Mouse (Mus musculus): ENCODE measurements around the gene Mtss1l. TPM values are rescaled to one million over a fixed set of nuclear protein-coding genes. Genes with fewer than 3 reads are reported as not detected.
A peak's percentile ranks its signal among the peaks of the same experiment; 100 is the strongest.

Mtss1l gene
- total RNA-seq, 2 experiments from 2014 or later: 0.04 to 0.85 TPM

GRCm38 (mm10) chr8:110705391-110706287 lies 15.6 kb upstream of the Mtss1l start:
- no peak for ATAC-seq (ENCODE audit: poor library complexity, severe bottlenecking)

GRCm38 (mm10) chr8:110706288-110706870 lies 14.9 kb upstream of the Mtss1l start:
- no peak for ATAC-seq (ENCODE audit: poor library complexity, severe bottlenecking)

GRCm38 (mm10) chr8:110708429-110708828 lies 12.8 kb upstream of the Mtss1l start:
- ATAC-seq (ENCODE audit: poor library complexity, severe bottlenecking): no peak

DNA sequence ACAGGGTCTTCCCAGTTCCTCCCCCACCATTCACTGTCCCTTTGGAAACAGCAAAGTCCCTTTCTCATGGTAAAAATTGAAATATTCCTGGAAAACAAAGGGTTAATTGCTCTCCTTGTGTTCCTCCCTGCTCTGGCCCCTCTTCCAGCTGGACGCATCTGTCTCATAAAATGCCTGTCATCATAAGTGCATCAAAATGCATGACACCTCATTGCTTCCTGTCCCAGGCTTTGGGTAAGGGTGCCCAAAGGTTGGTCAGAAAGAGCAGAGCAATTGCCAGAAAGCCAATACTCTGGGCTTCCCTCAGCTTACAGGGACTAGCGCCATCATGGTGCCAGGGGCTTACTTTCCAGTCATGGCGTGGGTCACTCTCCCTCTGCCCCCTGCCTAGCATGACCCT lies 10.7 kb upstream of the Mtss1l start:
- no peak for ATAC-seq (ENCODE audit: poor library complexity, severe bottlenecking)

- ATAC-seq (ENCODE audit: poor library complexity, severe bottlenecking): no peak
Observed at GRCm38 (mm10) chr8:110711271-110711934, 9.9 kb upstream of the Mtss1l start.

DNA sequence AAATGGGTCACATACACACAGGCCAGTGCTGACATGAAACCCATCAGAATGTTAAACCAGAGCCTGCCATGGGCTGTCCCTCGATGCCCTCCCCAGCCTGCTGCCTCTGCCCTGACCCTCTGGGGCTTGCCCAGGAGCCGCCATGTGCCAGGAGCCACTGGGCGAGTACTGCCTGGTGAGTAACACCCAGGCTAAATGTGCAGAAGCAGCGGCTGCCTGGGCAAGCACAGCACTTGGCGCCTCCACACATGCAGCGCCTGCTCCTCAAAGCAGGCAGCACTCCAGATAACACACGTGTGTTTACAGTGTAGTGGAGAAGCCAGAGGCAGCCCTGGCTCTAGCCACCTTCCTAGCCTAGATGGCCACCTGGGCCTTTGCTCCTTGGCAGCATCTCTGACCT lies 8.2 kb upstream of the Mtss1l start:
- no peak for ATAC-seq (ENCODE audit: poor library complexity, severe bottlenecking)

DNA sequence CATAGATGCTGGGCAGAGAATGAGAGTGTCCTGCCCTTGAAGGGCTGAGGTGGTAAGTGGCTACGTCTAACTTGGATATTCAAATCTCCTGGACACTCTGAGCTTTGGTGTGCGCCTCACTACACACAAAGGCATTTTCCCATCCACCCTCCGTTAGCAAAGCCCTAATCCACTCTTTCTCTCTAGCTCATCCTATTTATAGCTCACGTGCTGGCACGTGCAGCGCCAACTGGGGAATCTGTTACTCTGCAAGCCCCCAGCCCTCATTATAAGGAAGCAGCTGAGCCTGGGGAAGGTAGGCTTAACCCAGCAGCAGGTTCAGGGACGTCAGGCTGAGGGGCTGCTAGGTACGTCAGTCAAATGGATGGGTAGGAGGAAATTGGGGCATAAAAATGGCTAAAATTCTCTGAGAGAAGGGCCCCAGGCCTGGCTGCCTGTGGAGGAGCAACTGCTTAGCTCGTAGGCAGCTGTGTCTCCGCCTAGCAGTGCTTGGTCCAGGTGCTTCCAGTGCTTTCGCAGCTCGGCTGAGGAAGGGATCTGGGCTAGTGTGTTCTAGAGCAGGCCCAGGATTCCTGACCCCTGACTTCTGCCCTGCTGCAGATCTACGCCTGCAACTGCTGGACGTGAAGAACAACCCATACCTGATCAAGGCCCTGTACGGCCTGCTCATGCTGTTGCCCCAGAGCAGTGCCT lies 6.3 kb upstream of the Mtss1l start:
- no peak for ATAC-seq (ENCODE audit: poor library complexity, severe bottlenecking)

GRCm38 (mm10) chr8:110716075-110716474 lies 5.2 kb upstream of the Mtss1l start:
- no peak for ATAC-seq (ENCODE audit: poor library complexity, severe bottlenecking)

GRCm38 (mm10) chr8:110717131-110717530 lies 4.1 kb upstream of the Mtss1l start:
- no peak for ATAC-seq (ENCODE audit: poor library complexity, severe bottlenecking)

GRCm38 (mm10) chr8:110718209-110718968 lies 2.9 kb upstream of the Mtss1l start:
- ATAC-seq (ENCODE audit: poor library complexity, severe bottlenecking): no peak

DNA sequence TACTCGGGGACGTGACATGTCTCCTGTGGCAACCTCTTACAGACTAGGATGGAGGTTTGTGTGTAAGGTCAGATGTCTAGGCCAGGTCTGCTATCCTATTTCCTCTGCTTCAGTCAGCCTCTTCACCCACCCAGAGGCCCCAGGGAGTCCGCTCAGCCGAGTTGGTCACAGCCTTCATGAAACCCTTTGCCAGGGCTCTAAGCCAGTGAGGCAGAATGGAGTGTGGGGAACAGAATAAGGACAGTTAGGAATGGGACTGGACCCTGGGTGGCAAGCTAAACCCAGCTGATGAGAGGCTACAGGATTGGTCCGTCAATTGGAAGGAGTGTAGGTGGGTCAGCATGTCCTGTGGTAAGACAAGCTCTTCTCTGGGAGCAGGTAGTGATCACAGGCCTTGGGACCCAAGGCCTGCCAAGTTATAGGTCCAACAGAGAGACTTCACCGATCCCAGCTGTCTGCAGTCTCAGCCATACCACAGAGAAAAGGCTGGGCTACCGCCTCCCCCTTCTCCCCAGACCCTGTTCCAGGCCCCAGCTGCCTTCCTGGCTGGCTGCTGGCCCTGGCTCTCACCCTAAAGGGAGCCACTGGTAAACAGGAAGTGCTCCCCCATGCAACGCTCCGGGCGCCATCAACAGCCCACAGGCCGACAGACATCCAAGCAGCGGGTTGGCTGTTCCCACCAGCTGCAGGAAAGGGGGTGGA lies 2.2 kb upstream of the Mtss1l start:
- peak; percentile 17; the same call in 1 of the 2 replicates for ATAC-seq (ENCODE audit: poor library complexity, severe bottlenecking)

DNA sequence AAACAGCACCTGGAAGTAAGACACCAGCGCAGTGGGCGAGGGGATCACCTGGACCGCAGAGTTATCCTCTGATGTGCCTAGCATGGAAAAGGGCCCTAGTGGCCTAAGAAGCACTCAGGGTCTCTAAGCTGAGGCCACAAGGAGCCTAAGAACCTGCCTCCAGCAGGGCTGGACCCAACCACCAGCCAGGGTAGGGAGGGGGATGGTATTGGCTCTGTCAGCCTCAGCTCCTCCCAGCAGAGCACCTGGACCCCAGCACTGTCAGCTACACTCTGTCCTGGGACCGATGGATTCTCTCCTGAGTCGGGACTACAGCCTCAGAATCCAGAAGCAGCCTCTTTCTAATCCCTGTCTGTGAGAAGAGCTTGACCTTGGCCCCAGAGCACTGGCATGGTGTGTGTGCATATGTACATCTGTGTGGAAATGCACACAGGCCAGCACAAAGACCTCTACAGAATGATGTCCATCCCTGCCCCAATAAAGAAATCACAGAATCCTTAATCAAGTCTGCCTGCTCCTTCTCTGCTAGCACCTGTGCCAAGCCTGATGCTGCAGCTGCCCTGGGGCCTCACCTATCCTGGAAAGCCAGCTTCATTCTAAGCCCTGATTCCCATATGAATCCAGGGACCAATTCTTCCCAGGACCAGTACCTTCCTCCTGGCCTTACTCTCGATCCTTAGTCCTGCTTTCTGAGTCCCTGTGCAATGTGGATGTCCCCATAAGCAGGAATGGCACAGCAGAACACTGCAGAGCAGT lies 1.2 kb upstream of the Mtss1l start:
- ATAC-seq (ENCODE audit: poor library complexity, severe bottlenecking): no peak

DNA sequence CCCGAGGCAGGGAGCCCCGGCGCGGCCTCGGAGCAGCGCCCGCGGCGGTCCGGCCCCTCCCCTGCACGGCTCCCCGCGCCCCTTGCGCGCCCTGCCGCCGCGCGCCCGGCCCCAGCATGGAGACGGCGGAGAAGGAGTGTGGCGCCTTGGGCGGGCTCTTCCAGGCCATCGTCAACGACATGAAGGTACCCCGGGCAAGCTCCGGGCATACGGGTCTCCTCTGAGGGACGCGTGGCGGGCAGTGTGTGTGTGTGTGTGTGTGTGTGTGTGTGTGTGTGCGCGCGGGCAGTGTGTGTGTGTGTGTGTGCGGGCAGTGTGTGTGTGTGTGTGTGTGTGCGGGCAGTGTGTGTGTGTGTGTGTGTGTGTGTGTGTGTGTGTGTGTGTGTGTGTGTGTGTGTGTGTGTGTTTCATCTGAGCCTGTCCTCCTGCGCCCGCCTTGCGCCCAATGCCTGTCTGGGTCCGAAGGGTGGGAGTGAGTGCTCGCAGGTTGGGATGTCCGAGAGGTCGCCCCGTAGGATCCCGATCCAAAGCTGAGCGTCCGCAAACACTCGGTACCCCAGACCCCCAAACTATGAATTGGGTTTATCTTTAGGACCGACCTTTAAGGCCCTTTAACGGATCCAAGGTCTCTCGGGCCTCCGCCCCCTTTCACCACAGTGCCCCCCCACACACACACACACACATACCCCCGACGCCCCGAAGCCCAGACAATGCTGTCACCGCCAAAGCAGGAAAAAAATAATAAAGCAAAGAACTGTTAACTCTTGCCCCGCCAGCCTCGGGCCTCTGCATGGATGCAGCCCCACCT lies 534 bp downstream of the Mtss1l start:
- ATAC-seq (ENCODE audit: poor library complexity, severe bottlenecking): no peak

GRCm38 (mm10) chr8:110722414-110723011 lies 1.2 kb downstream of the Mtss1l start:
- no peak for ATAC-seq (ENCODE audit: poor library complexity, severe bottlenecking)

DNA sequence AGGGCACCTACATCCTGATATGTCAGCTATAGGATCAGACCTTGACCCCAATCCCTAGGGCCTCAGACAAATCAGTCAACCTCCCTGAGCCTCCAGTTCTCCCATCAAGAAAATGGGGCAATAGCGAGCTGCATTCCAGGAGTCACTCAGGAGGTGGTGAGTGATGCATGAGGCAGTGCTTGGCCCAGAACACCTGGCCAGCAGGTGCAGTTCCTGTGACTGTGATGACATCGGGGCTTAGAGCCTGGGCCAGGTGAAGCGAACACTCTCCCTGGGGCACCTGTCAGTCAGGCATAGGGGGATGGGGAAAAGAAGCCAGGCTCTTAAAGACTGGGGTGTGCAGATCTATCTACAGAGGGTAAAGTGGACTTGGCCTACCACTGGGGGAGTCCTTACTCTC lies 3.2 kb downstream of the Mtss1l start:
- ATAC-seq (ENCODE audit: poor library complexity, severe bottlenecking): no peak

DNA sequence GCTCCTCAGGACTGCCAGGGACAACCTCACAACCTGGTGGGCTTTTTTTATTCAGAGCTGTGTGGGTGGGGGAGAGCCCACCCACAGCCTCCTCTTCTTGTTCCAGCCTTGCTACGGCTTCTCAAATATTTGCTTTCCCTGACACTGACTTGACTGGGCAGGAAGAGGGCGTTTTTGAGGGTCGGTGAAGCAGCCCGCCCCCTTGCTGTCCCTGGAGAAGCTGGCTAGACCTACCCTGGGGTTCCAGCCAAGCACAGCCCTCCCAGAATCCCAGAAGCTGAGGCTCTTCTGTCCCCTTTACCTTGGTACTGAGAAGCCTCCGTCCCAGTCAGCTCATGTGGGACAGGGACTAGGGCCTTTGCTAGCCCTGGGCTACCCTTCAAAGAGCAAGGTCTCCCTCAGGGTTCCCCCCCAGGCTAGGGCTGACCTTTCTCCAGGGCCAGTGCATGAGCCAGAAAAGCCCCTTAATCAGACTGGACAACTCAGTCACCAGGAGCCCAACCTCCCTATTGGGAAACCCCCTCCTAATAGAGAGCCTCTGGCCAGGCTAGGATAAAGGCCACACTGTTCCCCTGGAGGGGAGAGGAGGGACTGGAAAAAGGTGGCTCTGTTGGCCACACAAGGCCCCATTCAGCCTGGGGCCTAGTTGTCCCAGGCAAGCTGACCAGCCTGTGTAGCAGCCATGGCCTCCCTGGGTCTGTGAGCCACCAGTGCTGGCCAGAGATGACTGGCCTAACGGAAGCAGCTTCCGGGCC lies 4.0 kb downstream of the Mtss1l start:
- no peak for ATAC-seq (ENCODE audit: poor library complexity, severe bottlenecking)

DNA sequence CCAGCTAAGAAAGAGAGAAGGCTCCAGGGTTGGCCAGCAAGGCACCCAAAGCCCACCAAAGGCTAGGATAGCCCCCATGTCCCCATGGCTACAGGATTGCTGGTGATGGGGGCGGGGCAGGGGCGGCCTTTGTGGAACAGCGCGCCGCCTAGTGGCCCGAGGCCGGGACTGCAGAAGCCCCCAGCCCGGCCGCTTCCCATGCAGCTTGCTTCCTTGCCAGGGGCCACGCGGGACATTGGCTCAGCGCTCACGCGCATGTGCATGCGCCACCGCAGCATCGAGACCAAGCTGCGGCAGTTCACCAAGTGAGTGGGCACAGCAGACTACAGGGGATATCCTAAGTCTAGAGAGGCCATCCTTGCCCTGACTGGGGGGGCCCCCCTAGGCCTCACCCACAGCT lies 5.6 kb downstream of the Mtss1l start:
- ATAC-seq (ENCODE audit: poor library complexity, severe bottlenecking): peak; percentile 51; the same call in 1 of the 2 replicates

Measured in megakaryocyte, adult 5-6 weeks (primary cell).